Mouse (Mus musculus): ENCODE measurements around the gene Gm49416.
"Not testable (repeated sequence)": the region's sequence is repeated elsewhere in the genome, so short reads cannot be mapped to it uniquely, and the experiment has no call there.

Gm49416 gene

GRCm38 (mm10) chr19:8888511-8889385, at the start of gene Gm49416, which contains the start of gene 1810009A15Rik:
Gm49416 (plus strand) TSS chr19:8888926.
1810009A15Rik (plus strand) TSS chr19:8888853.
- DNase-seq (ENCODE audit: low spot score in 2 of 2), result peak; percentile 89 to 93

- DNase-seq (ENCODE audit: low spot score in 2 of 2), result peak; percentile 78 to 84
Measured at GRCm38 (mm10) chr19:8839103-8839907, 49.4 kb upstream of the Gm49416 start, which contains the start of gene Gng3. Gng3 (minus strand) TSS chr19:8839194.

- peak; percentile 66 to 69 for DNase-seq (ENCODE audit: low spot score in 2 of 2)
Measured at GRCm38 (mm10) chr19:8839908-8840791, 48.6 kb upstream of the Gm49416 start.

GRCm38 (mm10) chr19:8841012-8841411, 47.7 kb upstream of the Gm49416 start:
- no peak for DNase-seq (ENCODE audit: low spot score in 2 of 2)

GRCm38 (mm10) chr19:8842961-8843360, 45.8 kb upstream of the Gm49416 start:
- no peak for DNase-seq (ENCODE audit: low spot score in 2 of 2)

- peak; percentile 42 to 66 for DNase-seq (ENCODE audit: low spot score in 2 of 2)
Measured at GRCm38 (mm10) chr19:8844371-8845129, 44.2 kb upstream of the Gm49416 start.

- no peak for DNase-seq (ENCODE audit: low spot score in 2 of 2)
Measured at GRCm38 (mm10) chr19:8848356-8848755, 40.4 kb upstream of the Gm49416 start.

- DNase-seq (ENCODE audit: low spot score in 2 of 2), result no peak
Measured at GRCm38 (mm10) chr19:8850402-8850901, 38.3 kb upstream of the Gm49416 start, which contains the start of gene Lrrn4cl. Lrrn4cl (plus strand) TSS chr19:8850768.

GRCm38 (mm10) chr19:8851639-8852038, 37.1 kb upstream of the Gm49416 start:
- no peak for DNase-seq (ENCODE audit: low spot score in 2 of 2)

- no peak for DNase-seq (ENCODE audit: low spot score in 2 of 2)
Measured at GRCm38 (mm10) chr19:8852236-8852928, 36.3 kb upstream of the Gm49416 start.

- no peak for DNase-seq (ENCODE audit: low spot score in 2 of 2)
Measured at GRCm38 (mm10) chr19:8853117-8853516, 35.6 kb upstream of the Gm49416 start.

GRCm38 (mm10) chr19:8857689-8858088, 31.0 kb upstream of the Gm49416 start:
- no peak for DNase-seq (ENCODE audit: low spot score in 2 of 2)

GRCm38 (mm10) chr19:8859018-8859417, 29.7 kb upstream of the Gm49416 start:
- no peak for DNase-seq (ENCODE audit: low spot score in 2 of 2)

- DNase-seq (ENCODE audit: low spot score in 2 of 2), result no peak
Measured at GRCm38 (mm10) chr19:8864265-8864664, 24.5 kb upstream of the Gm49416 start.

- DNase-seq (ENCODE audit: low spot score in 2 of 2), result not testable (repeated sequence)
Measured at GRCm38 (mm10) chr19:8870381-8870780, 18.3 kb upstream of the Gm49416 start.

GRCm38 (mm10) chr19:8870838-8871237, 17.9 kb upstream of the Gm49416 start:
- DNase-seq (ENCODE audit: low spot score in 2 of 2), result no peak

- DNase-seq (ENCODE audit: low spot score in 2 of 2), result peak; percentile 97 to 98
Measured at GRCm38 (mm10) chr19:8871267-8872186, 17.2 kb upstream of the Gm49416 start, which contains the start of gene Ubxn1. Ubxn1 (plus strand) TSS chr19:8871496.

- no peak for DNase-seq (ENCODE audit: low spot score in 2 of 2)
Measured at GRCm38 (mm10) chr19:8872266-8872840, 16.4 kb upstream of the Gm49416 start.

Data from frontal cortex, postnatal 10 days (tissue).